Mouse (Mus musculus) spleen, adult 2 months (tissue): ENCODE results near the gene Tmem131l.

Experiments used
- CTCF ChIP-seq: fragments of 200-500 bp; IDR thresholded peaks from 2 replicates; pipeline ENCODE4 v1.5.1; 2011; ENCODE audit warnings: mild to moderate bottlenecking, inconsistent platforms; ENCODE audit not compliant: insufficient read depth, insufficient read length, insufficient replicate concordance; ENCODE audit errors: extremely low read depth
- POLR2A ChIP-seq: fragments of 200-500 bp; IDR thresholded peaks from 2 replicates; pipeline ENCODE4 v1.6.1; 2011; ENCODE audit warnings: low read depth, low read length, inconsistent platforms

DNA sequence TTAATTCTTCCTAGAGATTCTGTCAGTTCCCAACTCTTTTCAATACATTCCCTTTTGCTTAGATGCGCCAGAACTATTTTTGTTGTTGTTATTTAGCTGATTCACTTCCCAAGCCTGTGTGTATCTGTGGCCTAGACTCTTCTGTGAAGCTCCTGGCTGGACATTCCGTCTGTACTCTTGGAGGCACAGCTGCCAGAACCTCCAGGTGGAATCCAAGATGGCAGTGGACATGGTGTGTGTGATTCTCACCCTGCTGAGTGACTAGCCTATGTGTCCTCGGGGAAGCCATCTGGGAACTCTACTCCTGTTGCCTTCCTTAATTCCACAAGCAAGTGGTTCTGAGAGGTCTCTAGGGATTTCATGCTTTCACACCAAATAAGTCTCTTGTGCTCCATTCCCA is 63.8 kb downstream of the Tmem131l start:
- TF ChIP-seq CTCF (no peak), POLR2A (no peak)
